Mouse (Mus musculus): ENCODE results near the gene Igfn1. TPM values are rescaled to one million over a fixed set of nuclear protein-coding genes. Genes with fewer than 3 reads are reported as not detected.

The Igfn1 gene
- polyA plus RNA-seq (2017; shearing (Covaris generic)) = not detected

DNA sequence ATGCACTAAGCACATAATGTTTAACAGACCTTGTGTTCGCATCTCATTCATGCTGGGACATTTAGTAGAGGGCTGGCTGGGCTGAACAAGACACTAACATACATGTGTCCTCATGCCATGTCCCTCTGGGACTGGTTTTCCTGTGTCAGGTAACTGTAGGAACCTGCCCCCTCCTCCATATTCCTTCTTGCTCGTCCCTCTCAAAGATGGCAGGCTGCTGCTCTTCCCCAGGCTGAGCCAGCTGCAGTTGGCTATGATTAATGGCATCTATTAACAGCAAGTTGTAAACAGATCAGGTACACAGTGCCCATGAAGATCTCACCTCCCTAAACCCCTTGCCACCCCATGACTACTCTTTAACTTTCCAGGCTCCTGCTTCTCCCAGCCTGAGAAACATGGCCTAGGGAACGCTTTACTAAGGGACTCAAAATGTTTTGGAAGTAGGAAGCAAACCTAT lies at the start of gene Igfn1:
Gene Igfn1 (minus strand): TSS at position 51 of the 457 bp plus-strand sequence.

DNA sequence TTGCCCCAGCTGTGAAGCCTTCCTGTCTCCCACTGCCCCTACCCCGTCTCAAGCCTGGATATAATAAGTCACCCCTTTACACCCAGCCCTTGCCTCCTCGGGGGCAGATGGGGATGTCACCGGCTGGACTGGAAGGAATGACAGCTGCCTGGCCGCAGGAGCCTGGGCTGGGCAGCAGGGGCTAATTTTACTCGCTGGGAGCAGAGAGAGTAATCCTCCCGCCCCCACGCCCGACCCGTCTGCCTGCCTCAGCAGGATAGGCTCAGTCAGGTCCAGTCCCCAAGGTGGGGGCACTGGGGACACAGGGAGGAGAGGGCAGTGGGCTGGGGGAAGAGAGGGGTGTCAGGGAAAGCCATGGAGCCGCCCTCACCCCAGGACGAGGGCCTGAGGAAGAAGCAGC lies 46.4 kb upstream of the Igfn1 start, which contains the start of gene Cacna1s:
Gene Cacna1s (plus strand): TSS at position 204 of the 400 bp plus-strand sequence.

GRCm38 (mm10) chr1:136050312-136051012 lies 44.3 kb upstream of the Igfn1 start, which contains the start of gene Ascl5:
Gene Ascl5, plus strand, starts transcription at chr1:136050804.

DNA sequence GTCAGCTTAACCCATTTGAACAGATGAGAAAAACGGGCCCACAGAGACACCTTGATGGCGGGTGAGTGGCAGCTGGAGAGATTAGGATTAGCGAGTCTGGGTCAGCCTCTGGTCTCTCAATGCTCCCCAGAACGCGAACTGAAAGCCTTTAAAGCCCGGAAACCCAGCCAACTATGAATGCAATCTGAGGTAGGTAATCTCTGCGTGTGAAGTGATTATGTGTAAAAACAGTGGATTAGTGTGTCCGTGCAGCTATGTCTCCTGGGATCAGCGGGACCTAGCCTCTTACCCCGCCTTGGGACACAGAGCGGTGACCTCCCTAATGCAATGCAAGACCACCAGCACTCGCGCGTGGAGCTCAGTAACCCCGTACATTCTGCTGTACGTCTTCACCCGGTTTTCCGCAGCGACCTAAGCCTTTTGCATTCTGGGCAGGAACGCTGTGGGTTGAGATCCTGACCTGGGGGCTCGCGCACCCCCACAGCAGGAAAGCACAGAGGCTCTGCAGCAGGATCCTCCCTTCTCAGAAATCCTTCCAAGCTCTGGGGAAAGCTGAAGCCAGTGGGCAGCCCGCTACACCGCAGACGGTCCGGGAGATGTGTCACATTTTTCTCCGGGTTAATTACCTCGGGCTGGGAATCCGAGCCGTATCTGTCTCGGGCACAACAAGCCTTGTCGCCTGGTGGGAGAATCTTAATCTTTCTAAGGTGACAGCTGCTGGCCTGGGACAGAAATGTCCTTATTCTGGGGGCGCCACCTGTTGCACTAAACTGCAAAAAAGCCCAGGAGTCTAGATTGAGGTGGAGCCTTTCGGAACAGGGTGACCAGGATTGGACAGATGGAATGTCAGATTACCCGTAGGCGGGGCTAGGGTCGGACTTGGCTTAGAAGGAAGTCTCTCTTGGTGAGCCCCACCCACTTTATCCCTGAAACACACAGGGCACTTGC lies 1.3 kb upstream of the Igfn1 start, which contains the start of gene Tmem9:
Gene Tmem9 (plus strand): TSS at position 940 of the 948 bp plus-strand sequence.

DNA sequence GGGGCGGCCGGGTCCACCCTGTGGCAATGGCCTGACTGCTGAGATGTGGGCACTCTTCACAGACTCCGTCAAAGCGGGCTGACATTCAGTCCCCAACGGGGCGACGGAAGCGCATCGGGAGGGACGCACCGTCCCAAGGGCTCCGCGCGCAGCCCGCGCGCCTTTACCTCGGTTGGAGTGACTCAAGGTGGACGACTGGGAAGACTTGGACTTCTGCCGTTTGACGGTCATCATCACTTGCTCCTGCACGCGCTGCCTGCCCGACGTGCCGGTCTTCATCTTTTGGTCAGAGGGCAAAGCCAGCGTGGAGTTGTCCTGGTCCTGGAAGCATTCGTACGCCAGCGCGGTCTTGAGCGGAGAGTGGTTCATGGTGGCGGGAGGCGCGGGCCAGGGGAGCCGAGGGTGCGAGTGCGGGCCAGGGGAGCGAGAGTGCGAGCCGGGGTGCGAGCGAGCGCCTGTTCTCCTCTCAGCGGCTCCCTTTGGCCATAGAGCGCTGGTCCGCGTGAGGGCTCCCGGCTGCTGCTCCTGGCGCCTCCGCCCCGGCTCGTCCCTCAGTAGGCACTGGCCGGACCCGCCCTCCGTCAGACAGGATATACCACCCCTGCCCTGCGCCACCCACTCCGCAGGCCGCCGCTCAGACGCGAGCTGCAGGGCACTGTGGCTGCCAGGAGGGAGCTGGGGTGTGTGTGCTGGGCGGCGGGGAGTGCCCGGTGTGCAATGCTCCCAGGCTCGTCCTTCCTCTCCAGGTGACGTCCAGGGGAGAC lies 87.3 kb downstream of the Igfn1 start, which contains the start of gene Pkp1:
Gene Pkp1 (minus strand): TSS at position 564 of the 764 bp plus-strand sequence.

Other genes starting within 250 kb of the Igfn1 start
- 2.6 TPM for gene Phlda3, start 240.2 kb downstream of the Igfn1 start, polyA plus RNA-seq (2017; shearing (Covaris generic))
- 0.38 TPM for gene Tnni1, start 226.9 kb downstream of the Igfn1 start, polyA plus RNA-seq (2017; shearing (Covaris generic))
- gene Lad1, start 187.7 kb downstream of the Igfn1 start, polyA plus RNA-seq (2017; shearing (Covaris generic)) = not detected
- gene Tnnt2, start 170.0 kb downstream of the Igfn1 start, polyA plus RNA-seq (2017; shearing (Covaris generic)) = 0.11 TPM
- gene Pkp1, start 87.1 kb downstream of the Igfn1 start, polyA plus RNA-seq (2017; shearing (Covaris generic)) = not detected
- gene Tmem9, start 1.8 kb upstream of the Igfn1 start, polyA plus RNA-seq (2017; shearing (Covaris generic)) = 15.1 TPM
- gene Ascl5, start 44.5 kb upstream of the Igfn1 start, polyA plus RNA-seq (2017; shearing (Covaris generic)) = not detected
- not detected for gene Cacna1s, start 46.4 kb upstream of the Igfn1 start, polyA plus RNA-seq (2017; shearing (Covaris generic))
- gene Kif21b, start 125.0 kb upstream of the Igfn1 start, polyA plus RNA-seq (2017; shearing (Covaris generic)) = 28.1 TPM
- gene Mroh3, start 206.5 kb upstream of the Igfn1 start, polyA plus RNA-seq (2017; shearing (Covaris generic)) = not detected
- gene Inava, start 227.9 kb upstream of the Igfn1 start, polyA plus RNA-seq (2017; shearing (Covaris generic)) = not detected

All from effector memory CD4-positive, alpha-beta T cell, adult 7 months (primary cell).